Mouse (Mus musculus) E14TG2a.4 (cell line): ENCODE measurements around the gene Gcm1.

Experiments
- H3K27me3 ChIP-seq: 2 replicates; pipeline ENCODE4 v1.6.1; 2014; ENCODE audit warnings: low read length, control low read depth; ENCODE audit not compliant: insufficient read depth
- H3K36me3 ChIP-seq: 2 replicates; pipeline ENCODE4 v1.6.1; 2014; ENCODE audit warnings: low read length, control low read depth; ENCODE audit not compliant: insufficient read depth
- H3K4me1 ChIP-seq: replicated peaks from 2 replicates; pipeline ENCODE4 v1.6.1; 2014; ENCODE audit warnings: low read depth, low read length, control low read depth
- H3K4me3 ChIP-seq: replicated peaks from 2 replicates; pipeline ENCODE4 v1.5.1; 2014; ENCODE audit warnings: mild to moderate bottlenecking, low read length
- H3K9me3 ChIP-seq: 2 replicates; pipeline ENCODE4 v1.6.1; 2014; ENCODE audit warnings: low read length, control low read depth
- CTCF ChIP-seq: conservative IDR thresholded peaks from 2 replicates; pipeline ENCODE4 v1.5.1; 2014; ENCODE audit warnings: low read length
- NANOG ChIP-seq: IDR thresholded peaks from 2 replicates; pipeline ENCODE4 v1.6.1; 2014; ENCODE audit warnings: borderline replicate concordance, low read length, mixed read lengths
- POU5F1 ChIP-seq: IDR thresholded peaks from 2 replicates; pipeline ENCODE4 v1.6.1; 2014; ENCODE audit warnings: low read length, borderline replicate concordance

Gcm1 gene

GRCm38 (mm10) chr9:78013813-78014212 is 37.9 kb upstream of the Gcm1 start:
- no peaks in the 10 kb centered on the region for H3K9me3 ChIP-seq
- no peak for TF ChIP-seq POU5F1
- peak; percentile 31 for TF ChIP-seq CTCF
- peaks cover 6% of the 10 kb centered on the region for H3K4me1 ChIP-seq
- H3K27me3 ChIP-seq = peaks cover 10% of the 10 kb centered on the region; the same call in 1 of the 2 replicates
- H3K36me3 ChIP-seq = no peaks in the 10 kb centered on the region
- H3K4me3 ChIP-seq = no peak overlapping the region

- TF ChIP-seq POU5F1 (no peak), NANOG (no peak), CTCF (no peak)
- Histone ChIP-seq H3K9me3 (no peaks in the 10 kb centered on the region), H3K4me1 (peaks cover 6% of the 10 kb centered on the region), H3K27me3 (peaks cover 5% of the 10 kb centered on the region; the same call in 1 of the 2 replicates), H3K36me3 (no peaks in the 10 kb centered on the region), H3K4me3 (no peak overlapping the region)
Observed at GRCm38 (mm10) chr9:78015816-78016215, 35.9 kb upstream of the Gcm1 start.

GRCm38 (mm10) chr9:78016288-78016687 is 35.4 kb upstream of the Gcm1 start:
- no peaks in the 10 kb centered on the region for H3K36me3 ChIP-seq
- H3K27me3 ChIP-seq = peaks cover under 1% of the 10 kb centered on the region; the same call in 1 of the 2 replicates
- H3K4me1 ChIP-seq = peaks cover 10% of the 10 kb centered on the region
- no peak overlapping the region for H3K4me3 ChIP-seq
- no peaks in the 10 kb centered on the region for H3K9me3 ChIP-seq
- no peak for TF ChIP-seq POU5F1
- no peak for TF ChIP-seq CTCF
- no peak for TF ChIP-seq NANOG

GRCm38 (mm10) chr9:78021256-78021655 is 30.5 kb upstream of the Gcm1 start:
- H3K4me1 ChIP-seq = peaks cover 12% of the 10 kb centered on the region
- H3K9me3 ChIP-seq = no peaks in the 10 kb centered on the region
- TF ChIP-seq POU5F1 (no peak), NANOG (no peak), CTCF (no peak)
- H3K36me3 ChIP-seq = no peaks in the 10 kb centered on the region
- no peaks in the 10 kb centered on the region for H3K27me3 ChIP-seq
- H3K4me3 ChIP-seq = no peak overlapping the region

DNA sequence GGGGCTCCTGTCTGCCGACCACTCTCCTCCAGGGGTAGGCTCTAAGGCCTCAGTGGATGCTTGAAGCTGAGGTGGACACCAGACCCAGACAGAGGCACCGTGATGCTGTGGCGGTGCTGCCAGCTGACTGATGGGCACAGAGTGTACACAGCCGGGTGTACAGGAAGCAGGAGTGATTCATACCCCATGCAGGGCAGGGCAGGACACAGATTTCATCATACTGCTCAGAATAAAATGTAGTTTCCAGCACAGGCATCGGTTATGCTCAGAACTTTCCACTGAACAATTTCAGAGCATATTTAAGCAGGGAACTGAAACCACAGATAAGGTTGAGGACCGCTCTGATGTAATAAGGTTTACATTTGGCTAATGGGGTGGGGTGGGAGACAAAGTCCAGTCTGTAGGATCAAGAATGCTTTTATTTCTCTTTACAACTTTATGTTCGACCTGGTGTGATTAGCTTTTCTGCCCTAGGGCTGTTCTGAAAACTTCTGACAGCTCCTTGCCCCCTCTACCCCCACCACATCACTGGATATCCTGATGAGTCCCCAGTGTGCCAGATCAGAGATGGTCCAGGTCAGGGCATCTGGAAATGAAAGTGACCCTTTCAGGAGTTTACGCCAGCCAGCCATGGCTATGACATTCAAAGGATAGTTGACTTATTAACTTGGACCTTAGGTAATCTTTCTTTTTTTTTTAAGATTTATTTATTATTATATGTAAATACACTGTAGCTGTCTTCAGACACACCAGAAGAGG is 29.4 kb upstream of the Gcm1 start:
- H3K36me3 ChIP-seq = no peaks in the 10 kb centered on the region
- peaks cover 6% of the 10 kb centered on the region for H3K4me1 ChIP-seq
- no peak overlapping the region for H3K4me3 ChIP-seq
- TF ChIP-seq POU5F1 = no peak
- TF ChIP-seq CTCF = no peak
- TF ChIP-seq NANOG = no peak
- H3K27me3 ChIP-seq = no peaks in the 10 kb centered on the region
- H3K9me3 ChIP-seq = no peaks in the 10 kb centered on the region

DNA sequence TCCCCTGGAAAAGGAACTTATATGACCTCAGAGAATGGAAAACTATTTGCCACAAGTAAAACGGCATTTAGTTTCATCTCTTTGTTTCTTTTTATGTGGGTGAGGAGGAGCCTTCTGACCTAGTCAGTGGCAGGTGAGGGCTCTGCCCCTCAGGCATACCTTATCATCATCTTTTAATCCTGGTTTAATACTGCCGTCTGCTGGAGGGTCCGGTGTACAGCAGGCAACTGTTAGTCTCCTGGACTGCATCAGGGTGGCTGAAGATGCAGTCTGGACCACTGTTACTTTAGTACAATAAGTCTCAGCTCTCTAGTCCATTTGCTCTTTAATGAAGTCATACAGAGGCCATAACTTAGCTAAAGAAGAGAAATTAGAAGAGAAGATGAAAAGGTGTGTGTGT is 26.9 kb upstream of the Gcm1 start:
- no peaks in the 10 kb centered on the region for H3K27me3 ChIP-seq
- TF ChIP-seq CTCF = peak; percentile 99
- no peak for TF ChIP-seq POU5F1
- no peak for TF ChIP-seq NANOG
- H3K36me3 ChIP-seq = no peaks in the 10 kb centered on the region
- no peaks in the 10 kb centered on the region for H3K9me3 ChIP-seq
- peaks cover 6% of the 10 kb centered on the region for H3K4me1 ChIP-seq
- no peak overlapping the region for H3K4me3 ChIP-seq

DNA sequence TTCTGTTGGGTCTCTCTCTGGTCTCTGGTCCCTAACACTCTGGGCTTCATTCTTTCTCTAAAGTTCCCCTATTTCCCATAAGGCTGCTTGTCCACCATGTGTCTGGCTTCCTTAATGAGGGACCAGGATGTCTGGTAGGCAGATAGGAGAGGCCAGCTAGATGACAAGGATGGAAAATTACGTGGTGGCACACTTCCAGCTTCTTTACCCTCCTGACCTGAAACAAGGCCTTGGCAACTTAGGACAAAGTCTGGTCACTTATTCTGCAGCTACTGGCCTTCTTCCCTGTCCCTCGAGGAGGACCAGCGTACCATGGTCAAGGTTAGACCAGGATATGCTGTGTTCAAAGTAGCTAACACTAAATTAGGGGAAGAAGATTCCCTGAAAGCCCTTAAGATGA is 24.6 kb upstream of the Gcm1 start:
- H3K36me3 ChIP-seq = no peaks in the 10 kb centered on the region
- no peaks in the 10 kb centered on the region for H3K9me3 ChIP-seq
- H3K27me3 ChIP-seq = no peaks in the 10 kb centered on the region
- no peak overlapping the region for H3K4me3 ChIP-seq
- TF ChIP-seq CTCF (no peak), POU5F1 (no peak), NANOG (no peak)
- H3K4me1 ChIP-seq = no peaks in the 10 kb centered on the region

GRCm38 (mm10) chr9:78030835-78031456 is 20.8 kb upstream of the Gcm1 start:
- Histone ChIP-seq H3K4me1 (no peaks in the 10 kb centered on the region; the same call in 1 of the 2 replicates), H3K9me3 (no peaks in the 10 kb centered on the region), H3K27me3 (0 out of 2 replicates have a peak, but pooled peaks cover 3% of the 10 kb centered on the region), H3K36me3 (no peaks in the 10 kb centered on the region), H3K4me3 (no peak overlapping the region)
- TF ChIP-seq NANOG (no peak), CTCF (no peak), POU5F1 (no peak)

DNA sequence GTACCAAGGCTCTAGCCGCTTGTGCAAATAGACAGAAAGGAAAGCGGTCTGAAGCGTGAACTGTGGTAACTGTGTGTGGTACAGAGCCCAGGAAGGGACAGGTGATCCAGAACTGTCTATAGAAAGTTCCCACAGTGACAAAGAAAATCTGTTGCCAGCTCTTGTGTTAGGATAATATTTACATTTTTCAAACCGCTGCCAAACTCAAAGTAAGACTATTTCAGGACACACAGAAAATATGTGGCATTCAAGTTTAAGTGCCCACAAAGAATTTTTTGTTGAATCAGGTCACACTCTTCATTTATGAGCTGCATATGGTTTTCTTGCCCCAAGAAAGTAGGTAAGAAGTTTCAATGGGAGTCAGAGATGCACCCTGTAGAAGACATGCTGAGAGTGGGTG is 18.8 kb upstream of the Gcm1 start:
- Histone ChIP-seq H3K9me3 (no peaks in the 10 kb centered on the region), H3K27me3 (peaks cover 3% of the 10 kb centered on the region; the same call in 1 of the 2 replicates)
- TF ChIP-seq CTCF (no peak), NANOG (no peak), POU5F1 (no peak)

More for the DNA sequence above, 18.8 kb upstream of the Gcm1 start:
- Histone ChIP-seq H3K4me3 (no peak overlapping the region), H3K4me1 (no peaks in the 10 kb centered on the region; the same call in 1 of the 2 replicates), H3K36me3 (no peaks in the 10 kb centered on the region)
